Mouse (Mus musculus): ENCODE results near the gene Defb29. TPM values are rescaled to one million over a fixed set of nuclear protein-coding genes. Genes with fewer than 3 reads are reported as not detected.

Gene Defb29
- total and polyA plus RNA-seq, 2 experiments from 2014 or later: not detected

- no peak overlapping the region for H3K4me3 ChIP-seq (ENCODE audit: low read depth, low read length)
- WGBS: 13% methylated on average over 4 of the region's 4 CpGs
- no peaks in the 10 kb centered on the region for H3K4me1 ChIP-seq (ENCODE audit: insufficient read depth)
- DNase-seq (peak; percentile 80), ATAC-seq (peak; percentile 93)
- no peak overlapping the region for H3K27ac ChIP-seq (ENCODE audit: low read depth, low read length)
- no peaks in the 10 kb centered on the region for H3K36me3 ChIP-seq (ENCODE audit: insufficient read depth)
- TF ChIP-seq CTCF (IDR thresholded peaks at IDR 0.05; ENCODE audit: low read depth): peak; percentile 83
- H3K9me3 ChIP-seq (ENCODE audit: low read length): no peaks in the 10 kb centered on the region
- no peak overlapping the region for H3K4me2 ChIP-seq (ENCODE audit: low read depth)
- no peaks in the 10 kb centered on the region for H3K27me3 ChIP-seq (ENCODE audit: insufficient read depth, low read length)
- no peak overlapping the region for H3K9ac ChIP-seq
Observed at GRCm38 (mm10) chr2:152544691-152545090, 4.8 kb upstream of the Defb29 start.

DNA sequence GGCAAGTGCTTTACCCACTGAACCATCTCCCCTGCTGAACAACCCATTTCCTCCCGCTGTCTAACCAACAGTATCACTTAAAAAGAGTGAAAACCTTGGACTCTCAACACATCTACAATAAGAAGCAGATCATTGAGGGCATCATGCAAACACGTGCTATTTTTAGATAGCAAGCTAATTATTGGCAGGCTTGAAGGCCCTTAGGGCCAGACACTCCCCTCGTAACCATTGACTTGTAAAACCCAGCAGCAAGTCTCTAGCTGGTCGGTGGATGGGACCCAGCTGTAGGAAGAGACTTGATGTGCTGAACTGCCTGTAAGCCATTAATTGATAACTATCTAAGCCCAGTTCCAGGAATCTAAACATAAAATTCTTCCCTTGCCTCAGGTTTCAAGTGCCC, 3.6 kb upstream of the Defb29 start:
- ATAC-seq: no peak
- no peak for DNase-seq
- Histone ChIP-seq H3K27ac (ENCODE audit: low read depth, low read length) (no peak overlapping the region), H3K9me3 (ENCODE audit: low read length) (no peaks in the 10 kb centered on the region), H3K4me2 (ENCODE audit: low read depth) (no peak overlapping the region), H3K4me1 (ENCODE audit: insufficient read depth) (no peaks in the 10 kb centered on the region), H3K9ac (no peak overlapping the region), H3K27me3 (ENCODE audit: insufficient read depth, low read length) (no peaks in the 10 kb centered on the region), H3K36me3 (ENCODE audit: insufficient read depth) (no peaks in the 10 kb centered on the region), H3K4me3 (ENCODE audit: low read depth, low read length) (no peak overlapping the region)
- WGBS: 79% methylated on average over 4 of the region's 4 CpGs
- no peak for TF ChIP-seq CTCF (IDR thresholded peaks at IDR 0.05; ENCODE audit: low read depth)

GRCm38 (mm10) chr2:152542897-152543296, 3.0 kb upstream of the Defb29 start:
- Histone ChIP-seq H3K27me3 (ENCODE audit: insufficient read depth, low read length) (no peaks in the 10 kb centered on the region), H3K4me2 (ENCODE audit: low read depth) (no peak overlapping the region), H3K9me3 (ENCODE audit: low read length) (no peaks in the 10 kb centered on the region), H3K27ac (ENCODE audit: low read depth, low read length) (no peak overlapping the region), H3K36me3 (ENCODE audit: insufficient read depth) (no peaks in the 10 kb centered on the region), H3K9ac (no peak overlapping the region), H3K4me3 (ENCODE audit: low read depth, low read length) (no peak overlapping the region), H3K4me1 (ENCODE audit: insufficient read depth) (no peaks in the 10 kb centered on the region)
- DNase-seq: no peak
- ATAC-seq: no peak
- TF ChIP-seq CTCF (IDR thresholded peaks at IDR 0.05; ENCODE audit: low read depth): no peak; the same call in 1 of the 2 replicates
- 81% methylated on average over 2 of the region's 2 CpGs for WGBS

DNA sequence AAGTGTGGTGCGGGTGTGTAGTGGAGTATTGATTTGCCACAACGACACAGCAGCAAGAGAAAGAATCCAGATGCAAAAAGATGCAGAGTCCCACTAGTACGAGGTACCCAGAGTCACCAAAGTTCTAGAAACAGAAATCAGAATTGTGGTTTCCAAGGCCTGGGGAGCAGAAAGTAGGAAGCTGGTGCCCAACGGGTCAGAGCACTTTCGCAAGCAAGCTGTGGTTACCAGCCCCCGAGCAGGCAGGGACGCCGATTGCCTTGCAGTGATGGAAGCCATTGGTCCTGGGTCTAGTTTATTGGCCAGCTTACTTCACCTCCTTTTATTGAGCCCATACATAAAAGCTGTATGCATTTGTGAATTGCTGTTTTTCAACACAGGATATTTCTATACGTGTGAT, 2.1 kb upstream of the Defb29 start:
- no peak for ATAC-seq
- no peak for TF ChIP-seq CTCF (IDR thresholded peaks at IDR 0.05; ENCODE audit: low read depth)
- Histone ChIP-seq H3K9ac (no peak overlapping the region), H3K27ac (ENCODE audit: low read depth, low read length) (no peak overlapping the region), H3K4me3 (ENCODE audit: low read depth, low read length) (no peak overlapping the region), H3K4me2 (ENCODE audit: low read depth) (no peak overlapping the region), H3K4me1 (ENCODE audit: insufficient read depth) (no peaks in the 10 kb centered on the region), H3K36me3 (ENCODE audit: insufficient read depth) (no peaks in the 10 kb centered on the region), H3K27me3 (ENCODE audit: insufficient read depth, low read length) (no peaks in the 10 kb centered on the region), H3K9me3 (ENCODE audit: low read length) (no peaks in the 10 kb centered on the region)
- WGBS: 86% methylated on average over 9 of the region's 9 CpGs
- DNase-seq: no peak

- ATAC-seq: no peak
- H3K27me3 ChIP-seq (ENCODE audit: insufficient read depth, low read length): no peaks in the 10 kb centered on the region
- H3K4me3 ChIP-seq (ENCODE audit: low read depth, low read length): no peak within 1 kb of the TSS
- no peaks in the 10 kb centered on the region for H3K9me3 ChIP-seq (ENCODE audit: low read length)
- H3K9ac ChIP-seq: no peak within 1 kb of the TSS
- WGBS: 78% methylated on average over 4 of the region's 4 CpGs
- no peak within 1 kb of the TSS for H3K27ac ChIP-seq (ENCODE audit: low read depth, low read length)
- DNase-seq: no peak
- no peaks in the 10 kb centered on the region for H3K36me3 ChIP-seq (ENCODE audit: insufficient read depth)
- no peak within 1 kb of the TSS for H3K4me2 ChIP-seq (ENCODE audit: low read depth)
- H3K4me1 ChIP-seq (ENCODE audit: insufficient read depth): no peaks in the 10 kb centered on the region
- no peak for TF ChIP-seq CTCF (IDR thresholded peaks at IDR 0.05; ENCODE audit: low read depth)
Observed at GRCm38 (mm10) chr2:152517981-152518380, 21.9 kb downstream of the Defb29 start, which contains the start of gene Defb28. Gene Defb28 (plus strand): TSS chr2:152518255.

- TF ChIP-seq CTCF (IDR thresholded peaks at IDR 0.05; ENCODE audit: low read depth): no peak
- 56% methylated on average over 4 of the region's 4 CpGs for WGBS
- Histone ChIP-seq H3K4me2 (ENCODE audit: low read depth) (no peak overlapping the region), H3K4me3 (ENCODE audit: low read depth, low read length) (no peak overlapping the region), H3K4me1 (ENCODE audit: insufficient read depth) (no peaks in the 10 kb centered on the region), H3K27me3 (ENCODE audit: insufficient read depth, low read length) (no peaks in the 10 kb centered on the region), H3K9ac (no peak overlapping the region), H3K9me3 (ENCODE audit: low read length) (no peaks in the 10 kb centered on the region), H3K36me3 (ENCODE audit: insufficient read depth) (no peaks in the 10 kb centered on the region), H3K27ac (ENCODE audit: low read depth, low read length) (no peak overlapping the region)
- no peak for DNase-seq
- no peak for ATAC-seq
Observed at GRCm38 (mm10) chr2:152516084-152516483, 23.8 kb downstream of the Defb29 start.

GRCm38 (mm10) chr2:152511592-152511991, 28.3 kb downstream of the Defb29 start, which contains the start of gene Defb26:
Gene Defb26 (minus strand): TSS chr2:152511692.
- no peak within 1 kb of the TSS for H3K9ac ChIP-seq
- WGBS: 78% methylated on average over 1 of the region's 1 CpGs
- DNase-seq: no peak
- no peak within 1 kb of the TSS for H3K4me3 ChIP-seq (ENCODE audit: low read depth, low read length)
- no peaks in the 10 kb centered on the region for H3K9me3 ChIP-seq (ENCODE audit: low read length)
- H3K36me3 ChIP-seq (ENCODE audit: insufficient read depth): no peaks in the 10 kb centered on the region
- H3K4me2 ChIP-seq (ENCODE audit: low read depth): no peak within 1 kb of the TSS
- H3K4me1 ChIP-seq (ENCODE audit: insufficient read depth): no peaks in the 10 kb centered on the region
- no peak for ATAC-seq
- no peak for TF ChIP-seq CTCF (IDR thresholded peaks at IDR 0.05; ENCODE audit: low read depth)
- H3K27ac ChIP-seq (ENCODE audit: low read depth, low read length): no peak within 1 kb of the TSS
- H3K27me3 ChIP-seq (ENCODE audit: insufficient read depth, low read length): no peaks in the 10 kb centered on the region

Measured in forebrain, postnatal 0 days (tissue).